In genomic region chr8:88951829-88952155, GRCm38 (mm10) we compare ENCODE assay signal across 15 mouse cellular contexts.
"Had no signal": no experiment of that assay in that cellular context is flagged by ENCODE, and none has a peak within 500 bp of the region (broad histone marks: within the 10 kb centered on the region; RNA-seq: fewer than 3 reads in every experiment).

No protein-coding gene starts in this region.

- H3K27ac ChIP-seq: liver, embryonic 15.5 days; lung, embryonic 15.5 days; macrophage; midbrain, embryonic 13.5 days; midbrain, embryonic 15.5 days; neural tube, embryonic 12.5 days had no signal

- H3K9ac ChIP-seq: liver, embryonic 15.5 days; liver, postnatal 0 days; lung, embryonic 15.5 days; midbrain, embryonic 13.5 days; midbrain, embryonic 15.5 days; neural tube, embryonic 12.5 days had no signal

- DNase-seq: liver, postnatal 0 days; lung, adult 2 months; lung, postnatal 14 days; lung, postnatal 36 days; right cerebral cortex, postnatal 14 days; thymus, adult 18-20 months; thymus, postnatal 14 days; thymus, postnatal 36 days had no signal

- H3K9me3 ChIP-seq: liver, embryonic 15.5 days; lung, embryonic 15.5 days; midbrain, embryonic 15.5 days had no signal

- H3K36me3 ChIP-seq: liver, embryonic 15.5 days; lung, embryonic 15.5 days; midbrain, embryonic 13.5 days; midbrain, embryonic 15.5 days; neural tube, embryonic 12.5 days had no signal

- H3K4me3 ChIP-seq: liver, embryonic 15.5 days; lung, embryonic 15.5 days; megakaryocyte, embryonic 14.5 days; midbrain, embryonic 13.5 days; midbrain, embryonic 15.5 days; neural tube, embryonic 12.5 days had no signal

- H3K4me1 ChIP-seq: liver, embryonic 15.5 days; lung, embryonic 15.5 days; megakaryocyte, embryonic 14.5 days; midbrain, embryonic 13.5 days; midbrain, embryonic 15.5 days; neural tube, embryonic 12.5 days had no signal
